Mouse (Mus musculus): ENCODE results near the gene Cep295nl.
"Not testable (repeated sequence)": the region's sequence is repeated elsewhere in the genome, so short reads cannot be mapped to it uniquely, and the experiment has no call there.

- TF ChIP-seq CTCF (IDR thresholded peaks at IDR 0.05; ENCODE audit: control insufficient read depth, insufficient read depth, insufficient read length); MAX (IDR thresholded peaks at IDR 0.05); MYOD1 (IDR thresholded peaks at IDR 0.05; ENCODE audit: control insufficient read depth, insufficient read length, low read depth): not testable (repeated sequence)
Observed at GRCm38 (mm10) chr11:118387816-118388215, 45.5 kb upstream of the Cep295nl start.
